Mouse (Mus musculus): Measurements from ENCODE around the gene 2610301B20Rik.
"Not testable (repeated sequence)": the region's sequence is repeated elsewhere in the genome, so short reads cannot be mapped to it uniquely, and the experiment has no call there.

2610301B20Rik gene

GRCm38 (mm10) chr4:10905234-10905801, 31.0 kb downstream of the 2610301B20Rik start:
- no peak for DNase-seq (ENCODE audit: low read depth in 2 of 2, low spot score in 2 of 2)

GRCm38 (mm10) chr4:10911417-10911816, 37.1 kb downstream of the 2610301B20Rik start:
- DNase-seq (ENCODE audit: low read depth in 2 of 2, low spot score in 2 of 2): not testable (repeated sequence)

- no peak for DNase-seq (ENCODE audit: low read depth in 2 of 2, low spot score in 2 of 2)
Measured at GRCm38 (mm10) chr4:10911909-10912478, 37.7 kb downstream of the 2610301B20Rik start.

- DNase-seq (ENCODE audit: low read depth in 2 of 2, low spot score in 2 of 2): peak; percentile 77 to 90
Measured at GRCm38 (mm10) chr4:10912611-10913301, 38.5 kb downstream of the 2610301B20Rik start.

- DNase-seq (ENCODE audit: low read depth in 2 of 2, low spot score in 2 of 2): no peak
Measured at GRCm38 (mm10) chr4:10913409-10913808, 39.1 kb downstream of the 2610301B20Rik start.

- no peak for DNase-seq (ENCODE audit: low read depth in 2 of 2, low spot score in 2 of 2)
Measured at GRCm38 (mm10) chr4:10914766-10915165, 40.5 kb downstream of the 2610301B20Rik start.

GRCm38 (mm10) chr4:10915271-10915670, 41.0 kb downstream of the 2610301B20Rik start:
- no peak for DNase-seq (ENCODE audit: low read depth in 2 of 2, low spot score in 2 of 2)

GRCm38 (mm10) chr4:10918402-10918801, 44.1 kb downstream of the 2610301B20Rik start:
- DNase-seq (ENCODE audit: low read depth in 2 of 2, low spot score in 2 of 2): no peak

GRCm38 (mm10) chr4:10919097-10919496, 44.8 kb downstream of the 2610301B20Rik start:
- DNase-seq (ENCODE audit: low read depth in 2 of 2, low spot score in 2 of 2): no peak

- DNase-seq (ENCODE audit: low read depth in 2 of 2, low spot score in 2 of 2): no peak
Measured at GRCm38 (mm10) chr4:10919530-10919929, 45.2 kb downstream of the 2610301B20Rik start.

- no peak for DNase-seq (ENCODE audit: low read depth in 2 of 2, low spot score in 2 of 2)
Measured at GRCm38 (mm10) chr4:10919987-10920386, 45.7 kb downstream of the 2610301B20Rik start.

GRCm38 (mm10) chr4:10920622-10921021, 46.3 kb downstream of the 2610301B20Rik start:
- DNase-seq (ENCODE audit: low read depth in 2 of 2, low spot score in 2 of 2): no peak

- no peak for DNase-seq (ENCODE audit: low read depth in 2 of 2, low spot score in 2 of 2)
Measured at GRCm38 (mm10) chr4:10923180-10923579, 48.9 kb downstream of the 2610301B20Rik start.

- no peak for DNase-seq (ENCODE audit: low read depth in 2 of 2, low spot score in 2 of 2)
Measured at GRCm38 (mm10) chr4:10924140-10924539, 49.8 kb downstream of the 2610301B20Rik start.

GRCm38 (mm10) chr4:10924541-10924940, 50.2 kb downstream of the 2610301B20Rik start:
- DNase-seq (ENCODE audit: low read depth in 2 of 2, low spot score in 2 of 2): no peak

- DNase-seq (ENCODE audit: low read depth in 2 of 2, low spot score in 2 of 2): no peak
Measured at GRCm38 (mm10) chr4:10926416-10926815, 52.1 kb downstream of the 2610301B20Rik start.

GRCm38 (mm10) chr4:10928158-10928557, 53.9 kb downstream of the 2610301B20Rik start:
- DNase-seq (ENCODE audit: low read depth in 2 of 2, low spot score in 2 of 2): no peak

GRCm38 (mm10) chr4:10929726-10930125, 55.4 kb downstream of the 2610301B20Rik start:
- no peak for DNase-seq (ENCODE audit: low read depth in 2 of 2, low spot score in 2 of 2)

GRCm38 (mm10) chr4:10931040-10931439, 56.7 kb downstream of the 2610301B20Rik start:
- no peak for DNase-seq (ENCODE audit: low read depth in 2 of 2, low spot score in 2 of 2)

- no peak for DNase-seq (ENCODE audit: low read depth in 2 of 2, low spot score in 2 of 2)
Measured at GRCm38 (mm10) chr4:10932091-10932745, 57.9 kb downstream of the 2610301B20Rik start.

GRCm38 (mm10) chr4:10932782-10933181, 58.5 kb downstream of the 2610301B20Rik start:
- DNase-seq (ENCODE audit: low read depth in 2 of 2, low spot score in 2 of 2): no peak

GRCm38 (mm10) chr4:10936766-10937165, 62.5 kb downstream of the 2610301B20Rik start:
- no peak for DNase-seq (ENCODE audit: low read depth in 2 of 2, low spot score in 2 of 2)
